10 mouse cellular contexts compared by ENCODE assay signal in genomic region chr11:76467487-76468005, GRCm38 (mm10).
DNase-seq lines count a peak whose midpoint lies in the region; ATAC-seq and TF ChIP-seq lines count a peak whose summit lies in the region.
"Had no signal": no experiment of that assay in that cellular context is flagged by ENCODE, and none has a peak within 500 bp of the region (broad histone marks: within the 10 kb centered on the region; RNA-seq: fewer than 3 reads in every experiment).

No protein-coding gene starts in this region.

- no peak for DNase-seq in heart, adult 9 months (ENCODE audit: low spot score in 2 of 2)
- DNase-seq in midbrain, embryonic 10.5 days (ENCODE audit: low spot score), result no peak
- DNase-seq in urinary bladder, postnatal 14 days (ENCODE audit: low spot score), result no peak
- DNase-seq in left cerebral cortex, postnatal 10 days (ENCODE audit: extremely low spot score in 1 of 2, low spot score in 2 of 2), result no peak
- no peak for DNase-seq in yolk sac, embryonic 10.5 days (ENCODE audit: low spot score)
- DNase-seq: cerebellum, adult 11 months; liver, postnatal 0 days had no signal

- H3K9me3 ChIP-seq in heart, embryonic 12.5 days (replicated peaks), result no peaks in the 10 kb centered on the region
- H3K9me3 ChIP-seq in ES-Bruce4 (replicated peaks; ENCODE audit: control insufficient read depth, insufficient read depth, low read length, poor library complexity, severe bottlenecking), result no peaks in the 10 kb centered on the region
- H3K9me3 ChIP-seq in forebrain, embryonic 13.5 days (replicated peaks), result no peaks in the 10 kb centered on the region
- H3K9me3 ChIP-seq in midbrain, embryonic 10.5 days (replicated peaks), result no peaks in the 10 kb centered on the region

- ATAC-seq in heart, embryonic 12.5 days (ENCODE audit: insufficient number of reproducible peaks, low FRiP score), result 0 out of 2 replicates have a peak, but pooled peaks have one; percentile 12
- ATAC-seq in forebrain, embryonic 13.5 days, result peak; percentile 39
- ATAC-seq: liver, postnatal 0 days had no signal

- no peak overlapping the region for H3K27ac ChIP-seq in heart, embryonic 12.5 days (ENCODE audit: poor library complexity, severe bottlenecking)
- H3K27ac ChIP-seq in ES-Bruce4 (ENCODE audit: insufficient read depth, low read length), result peak overlapping the region; percentile 20; the same call in 1 of the 2 replicates
- H3K27ac ChIP-seq in forebrain, embryonic 13.5 days, result peak overlapping the region; percentile 94
- H3K27ac ChIP-seq in midbrain, embryonic 10.5 days (replicated peaks), result peak overlapping the region; percentile 74

- no peak overlapping the region for H3K4me3 ChIP-seq in heart, embryonic 12.5 days
- no peak overlapping the region for H3K4me3 ChIP-seq in ES-Bruce4 (ENCODE audit: low read depth, low read length)
- peak overlapping the region; percentile 44 for H3K4me3 ChIP-seq in forebrain, embryonic 13.5 days
- H3K4me3 ChIP-seq in midbrain, embryonic 10.5 days, result peak overlapping the region; percentile 34

- H3K36me3 ChIP-seq in heart, embryonic 12.5 days, result peaks cover 30% of the 10 kb centered on the region
- H3K36me3 ChIP-seq in ES-Bruce4 (ENCODE audit: control insufficient read depth, insufficient read depth, low read length, poor library complexity, severe bottlenecking), result no peaks in the 10 kb centered on the region; the same call in 1 of the 2 replicates
- H3K36me3 ChIP-seq in forebrain, embryonic 13.5 days (ENCODE audit: poor library complexity, severe bottlenecking), result peaks cover 17% of the 10 kb centered on the region
- peaks cover 38% of the 10 kb centered on the region for H3K36me3 ChIP-seq in midbrain, embryonic 10.5 days

- TF ChIP-seq EP300 in ES-Bruce4 (IDR thresholded peaks at IDR 0.05; ENCODE audit: insufficient read depth, low read depth, low read length), result peak; percentile 57; the same call in 1 of the 2 replicates

- H3K27me3 ChIP-seq in heart, embryonic 12.5 days (replicated peaks), result no peaks in the 10 kb centered on the region
- no peaks in the 10 kb centered on the region for H3K27me3 ChIP-seq in ES-Bruce4 (ENCODE audit: control insufficient read depth, insufficient read depth, low read length, poor library complexity, severe bottlenecking)
- no peaks in the 10 kb centered on the region for H3K27me3 ChIP-seq in forebrain, embryonic 13.5 days
- H3K27me3 ChIP-seq in midbrain, embryonic 10.5 days (ENCODE audit: low read depth, poor library complexity, severe bottlenecking), result 0 out of 2 replicates have a peak, but pooled peaks cover 4% of the 10 kb centered on the region

- TF ChIP-seq CTCF in ES-Bruce4 (IDR thresholded peaks at IDR 0.05; ENCODE audit: low read depth, low read length), result no peak

- peak overlapping the region; percentile 26; the same call in 1 of the 2 replicates for H3K9ac ChIP-seq in heart, embryonic 12.5 days
- no peak overlapping the region for H3K9ac ChIP-seq in ES-Bruce4 (ENCODE audit: low read depth, poor library complexity, severe bottlenecking)
- H3K9ac ChIP-seq in forebrain, embryonic 13.5 days, result peak overlapping the region; percentile 77
- H3K9ac ChIP-seq: liver, postnatal 0 days had no signal

- peak overlapping the region; percentile 27 for H3K4me2 ChIP-seq in heart, embryonic 12.5 days
- H3K4me2 ChIP-seq in forebrain, embryonic 13.5 days, result peak overlapping the region; percentile 67

- peaks cover 61% of the 10 kb centered on the region for H3K4me1 ChIP-seq in heart, embryonic 12.5 days (replicated peaks)
- H3K4me1 ChIP-seq in ES-Bruce4 (ENCODE audit: control insufficient read depth, insufficient read depth, low read length), result peaks cover 4% of the 10 kb centered on the region
- H3K4me1 ChIP-seq in forebrain, embryonic 13.5 days, result peaks cover 83% of the 10 kb centered on the region
- H3K4me1 ChIP-seq in midbrain, embryonic 10.5 days, result peaks cover 66% of the 10 kb centered on the region

- 24% methylated on average over 8 of the region's 8 CpGs for WGBS in heart, embryonic 12.5 days
- 3% methylated on average over 8 of the region's 8 CpGs for WGBS in forebrain, embryonic 13.5 days
- 12% methylated on average over 8 of the region's 8 CpGs for WGBS in midbrain, embryonic 10.5 days

- TF ChIP-seq POLR2A in ES-Bruce4 (IDR thresholded peaks at IDR 0.05; ENCODE audit: insufficient read depth, low read length), result no peak

- intact Hi-C loops in left cerebral cortex, postnatal 10 days (cut with DNase I), result no loop called here

Comparison
In these comparisons a context has a peak if more than half of its experiments do, and no peak if none do; other contexts are left out.
1. H3K4me3 ChIP-seq: peak in forebrain, embryonic 13.5 days (single experiment) and midbrain, embryonic 10.5 days (single experiment); none in heart, embryonic 12.5 days (single experiment) and ES-Bruce4 (single experiment).